Mouse (Mus musculus): Measurements from ENCODE around the gene Adh4. TPM values are rescaled to one million over a fixed set of nuclear protein-coding genes. Genes with fewer than 3 reads are reported as not detected.
A peak's percentile ranks its signal among the peaks of the same experiment; 100 is the strongest.
"Not testable (repeated sequence)": the region's sequence is repeated elsewhere in the genome, so short reads cannot be mapped to it uniquely, and the experiment has no call there.

Adh4 gene
- polyA plus RNA-seq, 3 experiments from 2014 or later: 0.34 TPM; not detected in 2

DNA sequence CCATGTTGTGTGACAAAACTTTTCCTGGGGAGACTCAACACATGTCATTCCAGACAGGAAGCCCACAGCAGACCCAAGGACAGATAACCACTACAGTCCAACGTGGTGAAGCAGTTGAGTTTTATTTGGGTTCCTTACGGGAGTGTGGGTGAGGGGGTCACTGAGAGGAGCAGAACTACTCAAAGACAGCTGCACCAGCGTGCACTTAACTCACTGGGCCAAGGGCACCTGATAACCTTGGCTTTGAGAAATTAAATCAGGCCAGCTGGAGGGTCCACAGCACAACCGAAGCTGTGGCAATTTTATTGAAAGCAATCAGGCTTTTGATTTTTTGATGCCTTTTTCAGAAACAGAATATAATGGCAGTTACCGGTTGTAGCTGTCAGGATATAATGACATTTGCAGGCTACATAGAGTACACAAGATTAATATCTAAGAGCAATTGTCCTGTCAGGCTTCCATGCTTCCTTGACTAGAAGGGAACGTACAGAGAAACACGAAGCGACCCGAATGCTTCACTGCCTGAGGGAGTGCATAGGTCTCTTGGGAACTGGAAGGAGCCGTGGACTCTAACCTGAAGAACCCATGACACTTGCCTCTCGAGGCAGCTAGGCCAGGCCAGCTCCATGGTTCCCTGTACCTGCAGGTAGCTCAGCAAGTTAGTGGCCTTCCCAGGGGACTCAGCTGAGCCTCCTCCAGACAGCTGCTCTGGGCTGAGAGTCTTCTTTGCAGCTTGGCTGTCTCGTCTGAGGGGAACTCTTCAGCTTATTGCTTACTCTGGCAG is 33.0 kb downstream of the Adh4 start:
- ATAC-seq: no peak

DNA sequence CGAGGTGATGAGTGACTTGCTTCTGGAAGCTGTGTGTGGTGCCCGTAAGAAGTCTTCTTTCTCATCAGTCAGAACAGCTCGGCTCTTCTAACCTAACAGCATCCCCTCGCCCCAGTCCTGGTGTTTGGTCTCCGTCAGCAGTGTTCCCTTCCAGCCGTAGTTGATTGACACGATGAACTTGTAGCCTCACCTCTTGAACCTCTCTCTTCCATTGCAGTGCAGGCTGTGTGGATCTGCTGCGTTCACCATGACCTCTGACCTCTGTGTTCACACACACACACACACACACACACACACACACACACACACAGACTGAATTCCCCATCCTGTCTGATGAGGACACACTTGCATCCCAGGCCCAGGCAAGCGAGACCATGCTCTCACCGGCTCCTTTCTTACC is 36.9 kb downstream of the Adh4 start:
- ATAC-seq: no peak

DNA sequence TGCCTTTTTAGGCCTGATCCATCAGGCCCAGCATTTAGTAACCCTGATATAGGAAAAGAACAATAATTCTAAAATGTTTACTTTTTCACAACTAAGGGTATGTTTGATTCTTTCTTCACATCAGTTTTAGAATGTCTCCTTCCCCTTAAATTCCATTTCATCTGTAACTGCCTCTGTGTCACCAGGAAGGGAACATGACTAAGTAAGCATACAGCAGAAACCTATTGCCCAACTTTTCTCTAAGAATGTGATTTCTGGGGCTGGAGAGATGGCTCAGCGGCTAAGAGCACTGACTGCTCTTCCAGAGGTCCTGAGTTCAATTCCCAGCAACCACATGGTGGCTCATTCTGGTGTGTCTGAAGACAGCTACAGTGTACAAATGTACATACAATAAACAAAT is 39.0 kb downstream of the Adh4 start:
- no peak for ATAC-seq

DNA sequence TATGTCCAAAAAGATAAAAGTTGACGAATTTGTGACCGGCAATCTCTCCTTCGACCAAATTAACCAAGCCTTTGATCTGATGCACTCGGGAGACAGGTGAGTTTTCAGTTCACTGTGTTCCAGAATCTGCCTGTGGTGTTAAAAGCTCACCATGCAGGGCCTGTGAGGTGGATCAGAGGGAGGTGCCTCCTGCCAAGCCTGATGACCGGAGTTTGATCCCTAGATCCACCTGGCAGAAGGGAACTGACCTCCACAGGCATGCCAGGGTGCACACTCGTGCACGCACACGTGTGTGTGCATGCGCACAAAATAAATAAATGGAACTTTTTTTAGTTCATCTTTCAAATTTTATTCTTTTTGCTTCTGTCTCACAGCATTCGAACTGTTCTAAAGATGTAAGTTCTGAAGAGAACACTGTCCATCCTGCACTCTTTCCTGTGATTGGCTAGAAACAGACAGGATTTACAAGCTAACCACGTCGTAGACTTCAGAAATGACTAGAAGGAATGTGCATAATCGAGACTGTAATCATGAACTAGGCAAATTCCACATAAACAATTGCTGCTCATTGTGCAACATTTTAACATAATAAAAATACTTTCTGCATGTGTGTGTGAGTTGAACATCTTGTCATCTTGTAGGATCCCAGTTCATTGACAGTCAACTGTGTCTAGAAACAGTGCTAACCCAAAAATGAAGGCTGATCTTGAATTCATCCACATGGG is 39.6 kb downstream of the Adh4 start:
- ATAC-seq: no peak

DNA sequence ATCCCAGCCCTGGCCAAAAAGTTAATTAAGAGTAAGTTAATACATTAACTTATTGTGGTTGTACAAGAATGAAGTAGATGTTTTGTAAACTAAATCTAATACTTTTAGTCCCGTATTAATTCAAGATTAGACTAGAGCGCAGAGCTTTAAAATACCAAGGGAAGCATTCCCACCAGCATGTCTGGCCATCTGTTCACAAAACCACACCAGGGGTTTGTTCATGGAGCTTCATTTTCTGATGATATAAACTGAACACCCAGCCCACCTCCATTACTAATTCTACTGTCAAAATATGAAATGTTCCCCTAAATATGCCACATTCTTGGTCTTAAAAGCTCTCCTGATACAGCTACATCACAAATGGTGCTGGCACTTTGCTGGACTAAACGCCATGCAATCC is 43.2 kb downstream of the Adh4 start:
- ATAC-seq: no peak

DNA sequence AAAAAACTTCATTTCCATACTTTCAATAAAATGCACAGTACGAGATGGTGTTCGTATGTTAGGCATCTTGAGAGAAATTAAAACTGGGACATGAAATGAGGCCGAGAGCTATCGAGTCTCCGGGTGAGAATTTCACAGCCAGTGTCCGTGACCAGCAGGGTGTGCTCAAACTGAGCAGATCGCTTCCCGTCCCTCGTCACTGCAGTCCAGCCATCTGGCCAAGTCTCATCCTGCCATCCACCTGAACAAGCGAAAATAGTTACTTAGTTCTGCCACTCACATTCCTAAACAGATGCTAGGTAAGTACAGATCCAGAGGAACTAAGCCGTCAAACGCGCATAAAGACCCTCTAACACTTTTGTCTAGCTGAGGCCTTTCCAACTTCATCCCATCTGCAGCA is 45.0 kb downstream of the Adh4 start:
- ATAC-seq: no peak

DNA sequence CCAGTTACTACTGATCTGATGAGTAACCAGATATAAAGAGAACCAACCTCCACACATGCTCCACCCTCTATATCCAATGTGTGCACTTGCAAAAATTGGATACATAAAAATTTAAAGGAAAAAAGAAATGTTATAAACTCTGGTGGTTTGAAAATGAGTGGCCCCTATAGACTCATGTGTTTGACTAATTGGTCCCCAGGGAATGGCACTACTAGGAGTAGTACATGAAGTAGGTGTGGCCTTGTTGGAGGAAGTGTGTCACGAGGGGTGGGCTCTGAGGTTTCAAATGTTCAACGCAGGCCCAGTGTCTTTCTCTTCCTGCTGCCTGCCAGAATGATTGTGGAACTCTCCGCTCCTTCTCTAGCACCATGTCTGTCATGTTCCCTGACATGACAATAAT is 46.6 kb downstream of the Adh4 start:
- no peak for ATAC-seq

DNA sequence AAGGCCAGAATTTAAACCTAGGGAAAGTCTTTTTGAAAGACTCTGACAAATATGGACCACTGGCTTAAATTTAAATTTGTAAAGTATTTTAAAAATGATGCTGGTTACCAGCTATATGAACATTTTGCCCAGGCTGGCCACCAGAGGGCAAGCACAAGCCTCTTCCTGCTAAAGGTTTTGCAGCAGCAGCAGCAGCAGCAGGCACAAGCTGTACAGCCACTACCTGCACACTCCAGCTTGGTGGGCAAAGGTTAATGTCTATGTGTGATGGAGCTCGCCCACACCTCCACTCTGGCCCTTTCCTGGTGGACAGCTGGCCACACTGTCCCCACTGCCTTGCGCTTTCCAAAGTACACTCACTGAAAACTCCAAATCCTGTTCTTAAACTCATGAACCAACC is 47.9 kb downstream of the Adh4 start:
- ATAC-seq: peak; percentile 80

DNA sequence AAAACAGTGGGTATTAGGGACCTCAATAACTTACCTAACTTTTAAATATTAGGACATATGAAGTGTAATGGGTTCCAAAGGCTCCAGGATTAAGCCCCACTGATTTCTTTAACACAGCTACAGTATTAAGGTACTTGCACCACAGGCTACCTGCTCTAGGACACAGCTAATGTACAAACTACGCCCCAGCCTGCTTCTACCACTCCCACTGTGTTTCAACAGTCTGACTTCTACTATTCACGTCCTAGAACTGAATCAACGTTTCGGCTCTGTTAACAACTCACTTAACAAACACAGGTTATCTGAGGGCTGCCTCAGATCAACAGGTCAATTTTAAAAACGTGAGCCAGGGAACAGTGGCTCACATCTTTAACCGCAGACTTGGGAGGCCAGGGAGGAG is 48.5 kb downstream of the Adh4 start:
- ATAC-seq: no peak

DNA sequence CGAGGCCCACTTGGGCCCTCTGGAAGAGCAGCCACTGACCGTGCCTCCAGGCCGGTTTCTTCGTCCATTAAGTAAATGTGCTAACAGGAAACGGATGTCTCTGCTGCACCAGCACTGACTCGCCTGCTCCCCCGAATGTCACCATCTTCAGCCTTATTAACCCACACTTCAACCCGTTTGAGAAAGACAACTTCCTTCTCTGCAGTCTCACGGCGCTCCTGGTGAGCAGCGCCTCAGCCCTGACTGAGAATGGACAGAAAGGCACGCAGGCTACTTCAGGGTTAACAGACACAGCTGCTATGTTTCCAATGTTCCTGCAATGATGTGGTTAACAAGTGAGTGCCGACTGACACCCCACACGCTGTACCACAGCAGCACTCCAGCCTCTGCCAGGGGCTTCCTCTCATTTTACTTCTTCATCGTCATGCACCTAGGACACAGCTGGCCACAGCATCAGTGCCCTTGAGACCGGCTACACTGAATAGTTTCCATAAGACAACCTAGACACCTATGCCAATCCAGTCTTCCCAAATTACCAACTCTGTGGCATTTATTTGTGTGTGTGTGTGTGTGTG is 49.4 kb downstream of the Adh4 start:
- ATAC-seq: no peak

DNA sequence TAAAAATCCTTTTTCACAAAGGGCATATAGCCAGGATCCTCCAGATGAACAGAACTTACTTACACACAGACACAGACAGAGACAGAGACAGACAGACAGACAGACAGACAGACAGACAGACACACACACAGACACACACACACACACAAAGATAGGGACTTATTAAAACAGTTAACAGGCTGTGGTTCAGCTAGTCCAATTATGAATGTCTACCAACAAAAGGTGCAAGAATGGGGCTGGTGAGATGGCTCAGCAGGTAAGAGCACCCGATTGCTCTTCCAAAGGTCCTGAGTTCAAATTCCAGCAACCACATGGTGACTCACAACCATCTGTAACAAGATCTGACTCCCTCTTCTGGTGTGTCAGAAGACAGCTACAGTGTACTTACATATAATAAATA is 51.4 kb downstream of the Adh4 start:
- ATAC-seq: not testable (repeated sequence)

DNA sequence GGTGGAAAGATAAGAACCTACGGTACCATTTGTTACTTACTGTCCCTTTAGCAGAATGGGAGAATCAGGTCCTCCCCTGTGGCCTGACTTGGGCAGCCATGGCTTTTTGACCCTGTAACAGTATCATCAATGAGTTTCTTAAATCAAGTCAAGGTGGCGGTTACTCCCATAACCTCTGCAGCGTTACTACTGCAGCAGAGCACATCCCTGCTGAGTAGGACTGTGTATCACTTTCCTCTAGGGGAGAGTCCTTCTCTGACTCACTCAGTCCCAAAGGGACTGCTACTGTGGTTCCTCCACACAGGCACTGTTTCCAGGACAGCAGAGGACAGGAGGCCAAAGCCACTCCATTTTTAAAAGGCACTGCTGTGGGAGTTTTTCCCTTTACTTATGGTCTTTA is 55.8 kb downstream of the Adh4 start:
- ATAC-seq: no peak

DNA sequence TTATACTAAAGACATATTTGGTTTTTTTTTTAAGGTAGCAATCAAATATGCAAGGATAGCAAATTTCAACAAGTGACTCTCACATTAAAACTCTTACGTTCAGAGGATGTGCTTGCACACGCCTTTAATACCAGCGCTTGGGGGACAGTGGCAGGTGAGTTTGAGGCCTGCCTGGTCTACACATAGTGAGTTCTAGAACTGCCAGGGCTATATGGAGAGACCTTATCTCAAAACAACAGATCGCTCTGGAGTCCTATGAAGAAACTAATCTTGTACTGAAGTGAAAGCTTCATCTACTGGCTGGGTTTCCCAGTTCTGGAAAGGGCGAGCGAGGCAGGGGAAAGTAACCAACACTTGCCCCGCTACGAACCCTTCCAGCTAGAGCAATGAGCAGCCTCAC is 64.2 kb downstream of the Adh4 start:
- ATAC-seq: no peak

Other genes starting within 250 kb of the Adh4 start
- gene 4930579F01Rik, start 221.6 kb upstream of the Adh4 start, polyA plus RNA-seq (2017; shearing (Covaris generic)): not detected
- gene Adh7, start 197.7 kb upstream of the Adh4 start, polyA plus RNA-seq (2017; shearing (Covaris generic)): not detected
- 1 to 10 TPM in 2 of 3 experiments, not detected in 1; 1.9 to 3.3 TPM for gene Adh1, start 154.5 kb upstream of the Adh4 start, polyA plus RNA-seq (2017; shearing (Covaris generic))
- not detected for gene Adh6a, start 102.2 kb upstream of the Adh4 start, polyA plus RNA-seq (2017; shearing (Covaris generic))
- gene Adh6b, start 73.7 kb upstream of the Adh4 start, polyA plus RNA-seq (2017; shearing (Covaris generic)): not detected
- gene Adh5, start 27.6 kb downstream of the Adh4 start, polyA plus RNA-seq (2017; shearing (Covaris generic)): 100 to 1,000 TPM; 113 to 118 (median 116) TPM
- 10 to 100 TPM; 30.5 to 37.9 (median 35.2) TPM for gene Metap1, start 74.0 kb downstream of the Adh4 start, polyA plus RNA-seq (2017; shearing (Covaris generic))
- gene Eif4e, start 110.7 kb downstream of the Adh4 start, polyA plus RNA-seq (2017; shearing (Covaris generic)): 100 to 1,000 TPM; 233 to 405 (median 322) TPM